Mouse (Mus musculus): Measurements from ENCODE around the gene Cop1. TPM values are rescaled to one million over a fixed set of nuclear protein-coding genes. Genes with fewer than 3 reads are reported as not detected.
A peak's percentile ranks its signal among the peaks of the same experiment; 100 is the strongest.

The Cop1 gene
- polyA plus RNA-seq, 1 experiment from 2014 or later = 144 TPM

DNA sequence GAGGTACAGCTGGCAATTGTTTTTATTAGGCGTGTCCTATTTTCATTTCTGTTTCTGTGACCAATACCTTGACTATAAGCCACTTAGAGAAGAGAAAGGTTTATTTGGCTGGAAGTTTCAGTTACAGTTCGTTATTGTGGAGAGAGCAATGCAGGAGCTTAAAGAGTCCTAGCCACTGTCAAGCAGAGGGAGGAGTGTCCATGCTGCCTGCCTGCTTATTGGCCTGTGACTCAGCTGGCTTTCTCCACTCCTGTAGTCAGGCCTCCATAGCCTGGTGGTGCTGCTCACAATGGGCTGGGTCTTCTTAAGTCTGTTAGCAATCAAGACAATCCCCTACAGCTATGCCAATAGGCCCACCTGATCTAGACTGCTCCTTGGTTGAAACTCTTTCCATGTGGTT lies 2.4 kb downstream of the Cop1 start:
- Histone ChIP-seq H3K9ac (replicated peaks) (no peak overlapping the region), H3K27me3 (no peaks in the 10 kb centered on the region), H3K4me1 (replicated peaks) (peaks cover 16% of the 10 kb centered on the region), H3K9me3 (no peaks in the 10 kb centered on the region), H3K4me2 (peak overlapping the region; percentile 66; the same call in 1 of the 2 replicates), H3K27ac (no peak overlapping the region), H3K4me3 (replicated peaks) (no peak overlapping the region), H3K36me3 (no peaks in the 10 kb centered on the region)
- ATAC-seq (ENCODE audit: insufficient number of reproducible peaks, insufficient read depth, low FRiP score, low TSS enrichment, low read depth) = no peak
- WGBS = 77% methylated on average over 2 of the region's 2 CpGs

DNA sequence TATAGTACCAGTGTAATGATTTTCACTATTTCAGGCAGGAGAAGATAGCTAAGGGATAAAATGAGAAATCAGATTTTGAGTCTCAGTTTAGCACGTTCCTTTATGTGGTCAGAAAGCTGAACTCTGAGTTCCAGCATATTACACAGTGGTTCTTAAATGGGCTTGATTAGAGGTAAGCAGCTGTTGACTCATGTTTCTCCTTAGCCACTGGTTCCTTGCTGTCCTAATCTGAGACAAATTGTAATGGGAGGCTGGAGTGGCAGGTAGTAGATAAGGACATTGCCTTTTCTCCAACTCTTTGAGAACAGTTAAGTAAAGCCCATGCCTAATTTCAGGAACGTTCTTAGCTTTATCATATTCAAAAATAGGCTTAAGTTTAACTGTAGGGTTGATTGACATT lies 3.6 kb downstream of the Cop1 start:
- Histone ChIP-seq H3K4me1 (replicated peaks) (peaks cover 16% of the 10 kb centered on the region), H3K4me2 (no peak overlapping the region), H3K9me3 (no peaks in the 10 kb centered on the region), H3K9ac (replicated peaks) (no peak overlapping the region), H3K27me3 (no peaks in the 10 kb centered on the region), H3K36me3 (peaks cover 8% of the 10 kb centered on the region), H3K4me3 (replicated peaks) (no peak overlapping the region), H3K27ac (no peak overlapping the region)
- ATAC-seq (ENCODE audit: insufficient number of reproducible peaks, insufficient read depth, low FRiP score, low TSS enrichment, low read depth) = no peak
- WGBS = 88% methylated on average over 2 of the region's 2 CpGs

DNA sequence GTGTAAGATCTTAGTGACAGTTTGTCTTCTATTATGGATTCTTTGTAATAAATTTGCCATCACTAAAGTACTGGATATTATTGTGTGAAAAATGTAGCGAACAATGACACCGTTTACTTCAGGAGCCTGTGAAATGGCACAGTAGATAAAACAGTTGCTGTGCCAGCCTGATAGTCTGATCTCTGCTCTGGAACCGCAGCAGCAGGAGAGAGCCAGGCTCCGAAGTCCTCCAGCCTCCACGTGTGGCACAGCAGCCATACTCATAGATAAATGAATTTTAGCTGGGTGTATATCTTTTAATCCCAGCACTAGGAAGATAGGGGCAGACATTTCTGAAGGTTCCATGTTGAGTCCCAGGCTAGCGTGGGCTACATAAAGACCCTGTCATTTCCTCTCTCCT lies 6.0 kb downstream of the Cop1 start:
- 87% methylated on average over 6 of the region's 6 CpGs for WGBS
- Histone ChIP-seq H3K4me1 (replicated peaks) (peaks cover 15% of the 10 kb centered on the region), H3K9me3 (no peaks in the 10 kb centered on the region), H3K36me3 (peaks cover 18% of the 10 kb centered on the region), H3K4me3 (replicated peaks) (no peak overlapping the region), H3K4me2 (no peak overlapping the region), H3K9ac (replicated peaks) (no peak overlapping the region), H3K27me3 (no peaks in the 10 kb centered on the region), H3K27ac (no peak overlapping the region)
- ATAC-seq (ENCODE audit: insufficient number of reproducible peaks, insufficient read depth, low FRiP score, low TSS enrichment, low read depth) = no peak

DNA sequence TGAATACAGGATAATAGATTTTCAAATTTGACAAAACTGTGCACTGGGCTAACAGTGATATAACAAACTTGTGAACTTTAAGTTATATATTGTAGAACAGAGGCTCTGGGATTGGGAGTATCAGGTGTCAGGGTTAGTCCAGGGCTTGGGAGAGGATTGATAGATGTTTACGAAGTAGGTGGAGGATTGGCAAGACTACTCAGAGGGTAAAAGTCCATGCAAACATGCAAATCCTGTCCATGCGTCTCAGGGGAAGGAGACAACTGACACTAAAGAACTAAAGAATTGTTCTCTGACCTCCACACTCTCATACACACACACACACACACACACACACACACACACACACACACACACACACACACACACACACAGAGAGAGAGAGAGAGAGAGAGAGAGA lies 18.2 kb downstream of the Cop1 start:
- no peak overlapping the region for H3K4me3 ChIP-seq (replicated peaks)
- H3K36me3 ChIP-seq = peaks cover 39% of the 10 kb centered on the region
- no peaks in the 10 kb centered on the region for H3K9me3 ChIP-seq
- ATAC-seq (ENCODE audit: insufficient number of reproducible peaks, insufficient read depth, low FRiP score, low TSS enrichment, low read depth) = no peak
- WGBS = 77% methylated on average over 2 of the region's 2 CpGs
- H3K4me2 ChIP-seq = no peak overlapping the region
- no peak overlapping the region for H3K27ac ChIP-seq
- no peak overlapping the region for H3K9ac ChIP-seq (replicated peaks)
- no peaks in the 10 kb centered on the region for H3K4me1 ChIP-seq (replicated peaks)
- H3K27me3 ChIP-seq = no peaks in the 10 kb centered on the region

DNA sequence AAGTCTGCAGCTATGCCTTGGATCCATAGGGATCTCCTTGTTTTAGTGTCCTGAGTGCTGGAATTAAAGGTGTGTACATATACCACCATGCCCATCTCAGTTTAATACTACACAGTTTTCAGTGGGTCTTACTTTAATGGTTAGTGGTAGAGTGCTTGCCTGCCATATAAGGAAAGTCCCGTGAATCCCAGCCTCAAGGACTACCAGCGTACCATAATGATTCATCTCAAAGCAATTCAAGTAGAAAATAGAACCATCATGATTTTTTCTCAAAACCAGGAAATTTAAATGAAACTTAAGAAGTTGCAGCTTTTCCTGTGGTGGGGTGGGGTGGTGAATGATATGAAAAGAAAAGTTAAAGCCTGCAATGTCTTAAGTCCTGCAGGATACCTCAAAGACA lies 21.0 kb downstream of the Cop1 start:
- Histone ChIP-seq H3K27ac (no peak overlapping the region), H3K4me3 (replicated peaks) (no peak overlapping the region), H3K4me1 (replicated peaks) (no peaks in the 10 kb centered on the region), H3K9me3 (no peaks in the 10 kb centered on the region), H3K9ac (replicated peaks) (no peak overlapping the region), H3K36me3 (peaks cover 40% of the 10 kb centered on the region), H3K4me2 (no peak overlapping the region), H3K27me3 (no peaks in the 10 kb centered on the region)
- no peak for ATAC-seq (ENCODE audit: insufficient number of reproducible peaks, insufficient read depth, low FRiP score, low TSS enrichment, low read depth)
- WGBS = 97% methylated on average over 2 of the region's 2 CpGs

DNA sequence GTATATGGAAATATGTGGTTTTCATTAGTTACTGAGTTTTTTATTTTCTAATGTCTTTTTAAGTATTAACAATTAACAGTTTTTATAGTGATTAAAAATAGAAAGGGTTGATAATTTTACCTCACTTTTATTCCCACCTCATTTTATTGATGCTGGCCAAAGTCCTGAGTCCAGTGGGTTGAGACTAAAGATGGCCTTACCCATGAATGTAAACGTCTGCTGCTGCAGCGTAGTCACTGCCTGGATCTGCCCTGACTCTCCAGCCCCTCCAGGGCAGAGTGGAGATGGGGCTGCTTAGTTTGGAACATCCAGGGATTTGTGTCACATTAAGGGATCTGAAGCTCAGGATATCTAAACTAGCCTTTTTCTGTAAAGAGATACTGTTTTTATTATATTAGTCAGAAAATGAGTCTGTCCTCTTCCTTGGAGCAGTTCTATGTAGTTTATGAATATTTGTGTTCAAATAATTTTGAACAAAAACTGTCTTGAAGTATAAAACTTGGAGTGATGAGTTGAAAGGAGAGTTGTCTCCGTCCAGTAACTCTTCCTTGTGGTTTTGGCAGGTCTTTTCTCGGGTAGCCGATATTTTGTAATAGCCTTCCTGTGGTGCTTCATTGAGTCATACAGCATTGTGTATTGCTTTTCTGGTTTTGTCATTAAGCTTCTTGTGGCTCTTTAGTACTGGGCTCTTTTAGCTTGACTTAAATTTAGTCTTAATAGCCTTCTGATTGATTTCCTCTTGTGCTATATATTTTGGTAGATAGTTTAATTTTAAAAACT lies 23.0 kb downstream of the Cop1 start:
- 84% methylated on average over 5 of the region's 5 CpGs for WGBS
- no peak overlapping the region for H3K4me3 ChIP-seq (replicated peaks)
- no peak overlapping the region for H3K27ac ChIP-seq
- H3K27me3 ChIP-seq = no peaks in the 10 kb centered on the region
- no peak for ATAC-seq (ENCODE audit: insufficient number of reproducible peaks, insufficient read depth, low FRiP score, low TSS enrichment, low read depth)
- H3K9ac ChIP-seq (replicated peaks) = no peak overlapping the region
- no peak overlapping the region for H3K4me2 ChIP-seq
- H3K9me3 ChIP-seq = no peaks in the 10 kb centered on the region
- no peaks in the 10 kb centered on the region for H3K4me1 ChIP-seq (replicated peaks)
- H3K36me3 ChIP-seq = peaks cover 46% of the 10 kb centered on the region

DNA sequence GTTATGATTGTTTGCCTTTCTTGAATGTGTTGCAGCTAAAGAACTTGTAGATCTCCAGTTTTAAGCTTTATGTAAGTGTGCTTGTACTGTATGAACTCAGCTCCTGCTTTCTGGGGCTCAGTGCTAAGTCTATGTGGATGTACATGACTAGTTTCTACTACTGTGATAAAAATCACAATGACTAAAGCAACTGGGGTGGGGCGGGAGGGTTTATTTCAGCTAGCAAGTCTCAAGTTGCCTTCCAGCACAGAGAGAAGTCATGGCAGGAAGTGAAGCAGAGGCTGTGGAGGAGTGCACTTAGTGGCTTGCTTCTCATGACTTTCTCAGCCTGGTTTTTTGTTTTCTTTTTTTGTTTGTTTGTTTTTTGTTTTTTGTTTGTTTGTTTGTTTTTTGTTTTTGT lies 24.4 kb downstream of the Cop1 start:
- H3K9me3 ChIP-seq = no peaks in the 10 kb centered on the region
- 89% methylated on average over 1 of the region's 1 CpGs for WGBS
- H3K27ac ChIP-seq = no peak overlapping the region
- no peaks in the 10 kb centered on the region for H3K27me3 ChIP-seq
- no peak overlapping the region for H3K4me2 ChIP-seq
- no peak overlapping the region for H3K9ac ChIP-seq (replicated peaks)
- no peak for ATAC-seq (ENCODE audit: insufficient number of reproducible peaks, insufficient read depth, low FRiP score, low TSS enrichment, low read depth)
- peaks cover 43% of the 10 kb centered on the region for H3K36me3 ChIP-seq
- no peak overlapping the region for H3K4me3 ChIP-seq (replicated peaks)
- no peaks in the 10 kb centered on the region for H3K4me1 ChIP-seq (replicated peaks)

DNA sequence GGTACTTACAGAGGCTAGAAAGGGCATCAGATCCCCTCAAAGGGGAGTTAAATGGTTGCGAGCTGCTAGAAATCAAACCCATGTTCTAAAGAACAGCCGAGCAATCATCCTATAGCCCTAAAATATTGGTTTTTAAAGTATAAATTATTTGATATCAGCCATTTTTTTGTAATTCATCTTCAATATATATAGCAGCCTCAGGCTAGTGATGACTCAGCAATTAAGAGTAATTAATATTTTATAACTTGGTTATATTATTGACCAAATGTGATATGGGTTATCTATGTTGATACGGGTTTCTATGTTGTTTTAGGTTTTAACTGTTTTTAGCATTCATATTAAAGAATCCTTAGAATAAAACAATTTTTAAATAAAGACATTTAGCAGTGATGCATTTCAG lies 31.7 kb downstream of the Cop1 start:
- Histone ChIP-seq H3K4me1 (replicated peaks) (no peaks in the 10 kb centered on the region), H3K9ac (replicated peaks) (no peak overlapping the region), H3K9me3 (no peaks in the 10 kb centered on the region), H3K36me3 (peaks cover 29% of the 10 kb centered on the region), H3K27ac (no peak overlapping the region), H3K4me2 (no peak overlapping the region), H3K27me3 (no peaks in the 10 kb centered on the region), H3K4me3 (replicated peaks) (no peak overlapping the region)
- WGBS = 93% methylated on average over 3 of the region's 3 CpGs
- no peak for ATAC-seq (ENCODE audit: insufficient number of reproducible peaks, insufficient read depth, low FRiP score, low TSS enrichment, low read depth)

DNA sequence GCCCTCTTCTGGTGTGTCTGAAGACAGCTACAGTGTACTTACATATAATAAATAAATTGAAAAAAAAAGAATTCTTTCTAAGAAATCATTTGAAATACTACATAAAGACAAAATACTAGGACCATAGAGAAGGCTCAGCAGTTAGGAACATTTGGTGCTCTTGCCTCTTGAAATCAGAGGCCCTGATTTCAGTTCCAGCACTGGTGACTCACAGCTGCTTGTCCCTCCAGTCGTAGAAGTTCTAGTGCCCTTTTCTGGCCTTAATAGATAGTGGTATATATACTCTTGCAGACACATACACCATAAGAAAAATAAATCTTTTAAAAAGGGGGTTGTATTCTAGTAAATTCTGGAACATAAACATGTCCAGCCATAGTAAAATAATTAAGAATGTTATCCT lies 48.0 kb downstream of the Cop1 start:
- Histone ChIP-seq H3K9ac (replicated peaks) (no peak overlapping the region), H3K4me1 (replicated peaks) (no peaks in the 10 kb centered on the region), H3K4me3 (replicated peaks) (no peak overlapping the region), H3K9me3 (no peaks in the 10 kb centered on the region), H3K27ac (no peak overlapping the region), H3K36me3 (peaks cover 32% of the 10 kb centered on the region), H3K4me2 (no peak overlapping the region), H3K27me3 (no peaks in the 10 kb centered on the region)
- ATAC-seq (ENCODE audit: insufficient number of reproducible peaks, insufficient read depth, low FRiP score, low TSS enrichment, low read depth) = no peak
- 86% methylated on average over 1 of the region's 1 CpGs for WGBS

DNA sequence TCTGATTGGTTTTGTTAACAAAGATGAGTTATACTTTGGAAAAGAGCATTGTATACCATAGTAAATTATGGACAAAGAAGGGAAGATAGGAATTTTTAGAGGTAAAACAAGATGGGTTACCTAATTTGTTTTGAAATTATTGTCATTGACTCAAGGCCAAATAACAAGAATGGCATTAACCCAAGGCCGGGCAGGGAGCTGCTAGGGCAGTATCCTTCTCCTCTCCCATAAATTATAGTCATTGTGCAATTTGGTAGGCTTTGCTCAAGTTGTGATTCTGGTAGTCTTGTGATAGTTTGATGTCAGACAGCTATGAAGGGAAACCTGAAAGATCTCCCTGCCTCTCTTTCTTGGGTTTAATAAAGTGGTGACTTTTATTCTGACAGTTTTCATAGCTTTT lies 49.7 kb downstream of the Cop1 start:
- 84% methylated on average over 1 of the region's 1 CpGs for WGBS
- H3K36me3 ChIP-seq = peaks cover 35% of the 10 kb centered on the region
- no peak overlapping the region for H3K27ac ChIP-seq

DNA sequence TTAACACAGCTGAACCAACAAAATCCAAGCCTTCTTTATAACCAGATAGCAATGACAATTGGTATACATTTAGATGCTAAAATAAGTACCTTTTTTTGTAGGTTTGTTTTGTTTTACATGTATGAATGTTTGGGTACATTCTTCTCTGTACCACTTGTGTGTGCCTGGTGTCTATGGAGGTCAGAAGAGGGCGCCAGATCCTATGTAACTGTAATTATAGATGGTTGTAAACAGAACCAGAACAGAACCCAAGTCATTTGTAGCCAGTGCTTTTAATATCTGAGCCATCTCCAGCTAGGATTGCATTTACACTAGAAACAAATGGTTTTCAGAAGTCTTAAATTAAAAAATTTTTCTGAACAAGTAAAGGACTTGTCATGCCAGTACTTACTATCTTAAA lies 54.7 kb downstream of the Cop1 start:
- Histone ChIP-seq H3K27me3 (no peaks in the 10 kb centered on the region), H3K27ac (no peak overlapping the region), H3K9ac (replicated peaks) (no peak overlapping the region), H3K4me2 (no peak overlapping the region), H3K4me3 (replicated peaks) (no peak overlapping the region), H3K4me1 (replicated peaks) (no peaks in the 10 kb centered on the region), H3K9me3 (no peaks in the 10 kb centered on the region), H3K36me3 (peaks cover 21% of the 10 kb centered on the region)
- no peak for ATAC-seq (ENCODE audit: insufficient number of reproducible peaks, insufficient read depth, low FRiP score, low TSS enrichment, low read depth)
- 69% methylated on average over 1 of the region's 1 CpGs for WGBS

More for the DNA sequence above, 49.7 kb downstream of the Cop1 start:
- no peak overlapping the region for H3K9ac ChIP-seq (replicated peaks)
- H3K4me1 ChIP-seq (replicated peaks) = no peaks in the 10 kb centered on the region
- H3K4me3 ChIP-seq (replicated peaks) = no peak overlapping the region
- H3K9me3 ChIP-seq = no peaks in the 10 kb centered on the region
- H3K4me2 ChIP-seq = no peak overlapping the region
- no peak for ATAC-seq (ENCODE audit: insufficient number of reproducible peaks, insufficient read depth, low FRiP score, low TSS enrichment, low read depth)
- no peaks in the 10 kb centered on the region for H3K27me3 ChIP-seq

DNA sequence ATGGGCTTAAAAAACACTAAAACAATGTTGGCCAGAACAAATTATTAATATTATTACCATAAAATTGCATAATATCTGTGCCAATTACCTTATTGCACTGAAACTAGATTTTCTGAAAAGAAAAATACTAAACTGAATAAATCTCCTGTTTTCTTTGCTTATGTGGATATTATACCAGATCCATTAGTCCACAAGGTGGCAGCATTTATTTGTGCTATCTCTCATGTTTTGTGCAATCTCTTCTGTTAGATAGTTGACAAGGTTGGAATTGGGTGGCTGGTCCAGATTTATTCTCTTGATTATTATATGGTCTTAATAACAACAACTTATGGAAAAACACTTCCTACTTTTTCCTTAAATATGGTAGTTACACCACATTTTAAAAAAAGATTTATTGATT lies 58.1 kb downstream of the Cop1 start:
- Histone ChIP-seq H3K27me3 (no peaks in the 10 kb centered on the region), H3K27ac (no peak overlapping the region), H3K9ac (replicated peaks) (no peak overlapping the region), H3K4me1 (replicated peaks) (no peaks in the 10 kb centered on the region), H3K9me3 (no peaks in the 10 kb centered on the region), H3K4me3 (replicated peaks) (no peak overlapping the region), H3K36me3 (peaks cover 25% of the 10 kb centered on the region), H3K4me2 (no peak overlapping the region)
- ATAC-seq (ENCODE audit: insufficient number of reproducible peaks, insufficient read depth, low FRiP score, low TSS enrichment, low read depth) = no peak

Measured in limb, embryonic 12.5 days (tissue).